Mouse (Mus musculus): ENCODE results near the gene Cd82. TPM values are rescaled to one million over a fixed set of nuclear protein-coding genes. Genes with fewer than 3 reads are reported as not detected.

Cd82 gene
- 6.2 and 6.3 TPM in 2 replicates for polyA plus RNA-seq (2014; fragmentation: Nextera tagmentation; extraction: Ambion mirVana)

DNA sequence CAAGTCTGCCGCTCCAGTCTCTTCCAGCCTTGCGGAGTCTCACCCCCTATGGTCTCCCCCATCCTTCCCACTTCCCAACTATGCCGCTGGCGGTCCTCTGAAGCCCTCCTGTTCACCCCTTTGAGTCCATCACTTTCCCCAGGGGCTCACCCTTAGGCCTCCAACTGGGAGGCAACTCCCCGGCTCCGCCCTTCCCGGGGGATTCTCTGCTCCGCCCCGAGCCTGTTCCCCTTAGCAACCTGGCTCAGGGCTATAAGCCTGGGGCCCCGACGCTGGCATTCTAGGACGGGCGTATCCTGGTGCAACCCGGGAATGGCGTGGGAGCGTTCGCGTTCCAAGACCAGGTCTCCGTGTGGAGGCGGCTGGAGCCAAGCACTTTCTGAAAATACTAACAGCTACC lies at the start of gene Cd82:
Cd82 (minus strand) TSS at position 381 of the 400 bp plus-strand sequence.
- Histone ChIP-seq H3K27ac (ENCODE audit: low read depth, low read length) (0 out of 2 replicates have a peak within 1 kb of the TSS, but pooled peaks have one; percentile 18), H3K9ac (ENCODE audit: low read depth, low read length) (peak within 1 kb of the TSS; percentile 21; the same call in 1 of the 2 replicates), H3K27me3 (ENCODE audit: control insufficient read depth, insufficient read depth, low read length) (peaks cover 10% of the 10 kb centered on the region), H3K36me3 (ENCODE audit: control insufficient read depth, insufficient read depth, low read length) (no peaks in the 10 kb centered on the region), H3K4me2 (replicated peaks; ENCODE audit: low read depth, low read length) (peak within 1 kb of the TSS; percentile 65), H3K4me3 (ENCODE audit: low read depth, low read length) (peak within 1 kb of the TSS; percentile 33), H3K4me1 (replicated peaks; ENCODE audit: control insufficient read depth, insufficient read depth, low read length) (peaks cover 3% of the 10 kb centered on the region; the same call in 1 of the 2 replicates), H3K9me3 (ENCODE audit: control insufficient read depth, low read length) (no peaks in the 10 kb centered on the region)
- ATAC-seq (ENCODE audit: low FRiP score) (peak; percentile 84), DNase-seq (ENCODE audit: low spot score) (peak; percentile 61)
- WGBS: under 1% methylated on average over 20 of the region's 20 CpGs

DNA sequence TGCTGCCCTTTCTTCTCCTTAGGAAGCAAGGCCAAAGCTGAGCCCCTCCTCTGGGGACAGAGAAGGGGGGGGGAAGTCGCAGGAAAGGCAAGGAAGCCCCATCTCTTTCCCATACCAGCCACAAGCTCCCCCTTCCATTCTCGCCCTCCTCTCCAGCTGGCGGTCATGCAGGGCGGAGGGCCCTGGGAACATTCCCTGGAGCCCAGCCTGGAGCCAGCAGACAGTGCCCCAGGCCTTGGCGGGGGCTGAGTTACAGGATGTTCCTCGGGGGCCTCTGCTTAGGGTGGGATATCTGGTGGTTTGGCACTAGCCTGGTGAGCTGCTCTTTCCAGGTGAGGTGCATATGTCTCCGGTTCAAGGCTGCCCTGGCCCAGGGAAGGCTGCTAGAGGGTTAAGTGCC lies 49.2 kb upstream of the Cd82 start:
- H3K4me2 ChIP-seq (replicated peaks; ENCODE audit: low read depth, low read length): no peak overlapping the region
- DNase-seq (ENCODE audit: low spot score) (no peak), ATAC-seq (ENCODE audit: low FRiP score) (no peak)
- no peaks in the 10 kb centered on the region for H3K36me3 ChIP-seq (ENCODE audit: control insufficient read depth, insufficient read depth, low read length)
- H3K9me3 ChIP-seq (ENCODE audit: control insufficient read depth, low read length): no peaks in the 10 kb centered on the region
- no peak overlapping the region for H3K27ac ChIP-seq (ENCODE audit: low read depth, low read length)
- H3K27me3 ChIP-seq (ENCODE audit: control insufficient read depth, insufficient read depth, low read length): no peaks in the 10 kb centered on the region
- no peaks in the 10 kb centered on the region for H3K4me1 ChIP-seq (replicated peaks; ENCODE audit: control insufficient read depth, insufficient read depth, low read length)
- no peak overlapping the region for H3K9ac ChIP-seq (ENCODE audit: low read depth, low read length)
- H3K4me3 ChIP-seq (ENCODE audit: low read depth, low read length): no peak overlapping the region
- WGBS: 72% methylated on average over 7 of the region's 7 CpGs

DNA sequence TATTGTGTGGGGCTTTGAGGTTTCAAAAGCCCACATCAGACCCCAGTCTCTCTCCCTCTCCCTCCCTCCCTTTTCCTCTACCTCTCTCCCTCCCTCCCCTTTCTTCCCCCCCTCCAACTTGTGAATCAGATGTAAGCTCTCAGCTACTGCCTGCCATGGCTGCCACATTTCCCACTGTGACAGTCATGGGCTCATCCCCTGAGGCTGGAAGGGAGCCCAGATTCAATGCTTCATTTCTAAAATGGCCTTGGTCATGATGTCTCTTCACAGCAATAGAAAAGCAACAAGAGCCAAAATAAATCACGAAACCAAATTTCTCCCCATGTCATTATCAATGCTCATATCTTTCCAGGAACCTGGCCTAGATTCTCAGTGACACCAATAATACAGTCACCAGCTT lies 47.9 kb upstream of the Cd82 start:
- DNase-seq (ENCODE audit: low spot score) (no peak), ATAC-seq (ENCODE audit: low FRiP score) (no peak)
- H3K4me3 ChIP-seq (ENCODE audit: low read depth, low read length): no peak overlapping the region
- no peaks in the 10 kb centered on the region for H3K27me3 ChIP-seq (ENCODE audit: control insufficient read depth, insufficient read depth, low read length)
- H3K9me3 ChIP-seq (ENCODE audit: control insufficient read depth, low read length): no peaks in the 10 kb centered on the region
- no peak overlapping the region for H3K27ac ChIP-seq (ENCODE audit: low read depth, low read length)
- H3K9ac ChIP-seq (ENCODE audit: low read depth, low read length): no peak overlapping the region
- no peaks in the 10 kb centered on the region for H3K36me3 ChIP-seq (ENCODE audit: control insufficient read depth, insufficient read depth, low read length)
- no peaks in the 10 kb centered on the region for H3K4me1 ChIP-seq (replicated peaks; ENCODE audit: control insufficient read depth, insufficient read depth, low read length)
- WGBS: 97% methylated on average over 1 of the region's 1 CpGs
- H3K4me2 ChIP-seq (replicated peaks; ENCODE audit: low read depth, low read length): no peak overlapping the region

DNA sequence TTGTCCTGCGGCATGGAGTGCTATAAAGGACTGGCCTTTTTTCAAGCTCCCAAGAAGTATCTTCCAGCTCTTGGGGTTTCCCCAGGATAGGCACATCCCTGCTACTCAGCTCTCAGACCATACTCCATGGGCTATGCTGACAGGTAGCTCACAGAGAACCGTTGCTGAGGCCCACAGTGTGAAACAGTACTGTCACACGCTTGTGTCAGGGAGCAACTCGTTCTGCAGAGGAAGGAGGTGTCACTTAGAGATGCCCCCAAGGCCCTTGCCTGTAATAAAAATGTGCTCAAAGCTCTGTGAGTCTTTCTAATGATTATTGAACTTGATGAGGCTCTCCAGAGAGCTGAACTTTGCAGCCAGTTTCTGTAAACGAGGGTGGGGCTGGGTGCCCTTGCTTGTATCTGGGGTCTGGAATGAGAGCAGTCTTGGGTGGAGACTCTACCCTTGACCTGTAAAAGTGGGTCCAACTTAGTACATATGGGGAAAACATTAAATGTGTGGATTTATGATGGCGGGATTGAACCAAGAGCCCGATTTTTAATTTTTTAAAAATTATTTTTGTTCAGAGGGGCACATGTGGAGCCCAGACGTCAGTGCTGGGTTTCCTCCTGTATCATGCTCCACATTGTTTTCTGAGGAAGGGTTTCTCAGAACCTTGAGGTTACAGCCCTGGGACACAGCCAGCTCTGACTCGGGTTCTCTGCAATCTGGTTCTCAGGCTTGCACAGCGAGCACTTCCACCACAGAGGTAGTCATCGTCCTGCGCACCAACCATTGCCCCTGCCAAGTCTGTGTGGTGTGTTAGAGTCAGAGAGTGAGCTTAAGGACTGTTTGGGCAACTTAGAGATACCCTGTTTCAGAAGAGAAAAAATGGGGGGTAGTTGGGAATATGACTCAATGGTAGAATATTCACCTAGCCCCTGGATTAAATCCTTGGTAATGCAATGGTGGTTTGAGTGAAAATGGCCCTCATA lies 47.1 kb upstream of the Cd82 start:
- Histone ChIP-seq H3K27me3 (ENCODE audit: control insufficient read depth, insufficient read depth, low read length) (no peaks in the 10 kb centered on the region), H3K4me2 (replicated peaks; ENCODE audit: low read depth, low read length) (no peak overlapping the region), H3K9ac (ENCODE audit: low read depth, low read length) (no peak overlapping the region), H3K27ac (ENCODE audit: low read depth, low read length) (no peak overlapping the region), H3K4me1 (replicated peaks; ENCODE audit: control insufficient read depth, insufficient read depth, low read length) (no peaks in the 10 kb centered on the region), H3K36me3 (ENCODE audit: control insufficient read depth, insufficient read depth, low read length) (no peaks in the 10 kb centered on the region), H3K4me3 (ENCODE audit: low read depth, low read length) (no peak overlapping the region), H3K9me3 (ENCODE audit: control insufficient read depth, low read length) (no peaks in the 10 kb centered on the region)
- 85% methylated on average over 12 of the region's 12 CpGs for WGBS
- no peak for ATAC-seq (ENCODE audit: low FRiP score)
- DNase-seq (ENCODE audit: low spot score): no peak

DNA sequence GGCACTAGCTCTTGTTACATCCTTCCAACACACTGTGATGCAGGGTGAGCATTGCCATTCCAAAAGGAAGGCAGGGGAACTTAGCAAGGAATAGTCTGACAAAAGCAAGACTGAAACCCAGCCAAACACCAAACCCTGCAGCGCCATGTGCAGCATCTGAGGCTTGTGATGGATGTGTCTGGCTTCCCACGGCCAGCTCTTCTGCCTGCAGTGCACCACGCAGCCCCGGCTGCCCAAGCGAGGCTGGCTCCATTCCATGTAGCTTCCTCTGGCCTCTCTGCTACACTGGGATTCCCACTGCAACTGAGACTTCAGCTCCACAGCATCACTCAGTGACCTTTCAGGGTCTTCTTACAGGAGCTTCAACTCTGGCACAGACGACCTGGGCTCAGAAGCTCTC lies 42.2 kb upstream of the Cd82 start:
- Histone ChIP-seq H3K4me3 (ENCODE audit: low read depth, low read length) (no peak overlapping the region), H3K9ac (ENCODE audit: low read depth, low read length) (no peak overlapping the region), H3K4me1 (replicated peaks; ENCODE audit: control insufficient read depth, insufficient read depth, low read length) (no peaks in the 10 kb centered on the region), H3K27me3 (ENCODE audit: control insufficient read depth, insufficient read depth, low read length) (no peaks in the 10 kb centered on the region), H3K36me3 (ENCODE audit: control insufficient read depth, insufficient read depth, low read length) (no peaks in the 10 kb centered on the region), H3K9me3 (ENCODE audit: control insufficient read depth, low read length) (no peaks in the 10 kb centered on the region), H3K4me2 (replicated peaks; ENCODE audit: low read depth, low read length) (no peak overlapping the region), H3K27ac (ENCODE audit: low read depth, low read length) (no peak overlapping the region)
- WGBS: 84% methylated on average over 6 of the region's 6 CpGs
- DNase-seq (ENCODE audit: low spot score) (no peak), ATAC-seq (ENCODE audit: low FRiP score) (no peak)

DNA sequence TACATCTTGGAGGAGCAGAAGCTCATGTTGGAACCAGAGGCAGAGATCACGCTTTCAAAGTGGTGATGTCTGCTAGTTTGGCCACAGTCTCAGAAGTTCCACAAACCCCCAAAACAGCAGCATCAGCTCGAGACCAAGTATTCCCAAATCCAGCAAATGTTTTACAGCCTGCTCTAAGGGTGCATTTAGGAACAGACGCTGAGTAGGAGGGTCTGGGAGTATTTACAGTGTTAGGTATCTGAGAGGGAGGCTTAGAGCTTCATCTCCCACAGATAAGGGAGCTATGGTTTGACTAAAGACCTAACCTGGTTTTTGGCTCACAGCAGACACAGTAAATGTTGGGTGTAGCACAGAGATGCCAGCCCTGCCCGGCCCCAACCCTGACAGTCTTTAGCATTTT lies 40.4 kb upstream of the Cd82 start:
- H3K4me3 ChIP-seq (ENCODE audit: low read depth, low read length): no peak overlapping the region
- H3K27ac ChIP-seq (ENCODE audit: low read depth, low read length): no peak overlapping the region
- no peaks in the 10 kb centered on the region for H3K27me3 ChIP-seq (ENCODE audit: control insufficient read depth, insufficient read depth, low read length)
- H3K36me3 ChIP-seq (ENCODE audit: control insufficient read depth, insufficient read depth, low read length): no peaks in the 10 kb centered on the region
- 88% methylated on average over 4 of the region's 4 CpGs for WGBS
- ATAC-seq (ENCODE audit: low FRiP score): no peak
- no peak overlapping the region for H3K4me2 ChIP-seq (replicated peaks; ENCODE audit: low read depth, low read length)
- no peak for DNase-seq (ENCODE audit: low spot score)
- H3K9me3 ChIP-seq (ENCODE audit: control insufficient read depth, low read length): no peaks in the 10 kb centered on the region
- H3K4me1 ChIP-seq (replicated peaks; ENCODE audit: control insufficient read depth, insufficient read depth, low read length): no peaks in the 10 kb centered on the region
- no peak overlapping the region for H3K9ac ChIP-seq (ENCODE audit: low read depth, low read length)

DNA sequence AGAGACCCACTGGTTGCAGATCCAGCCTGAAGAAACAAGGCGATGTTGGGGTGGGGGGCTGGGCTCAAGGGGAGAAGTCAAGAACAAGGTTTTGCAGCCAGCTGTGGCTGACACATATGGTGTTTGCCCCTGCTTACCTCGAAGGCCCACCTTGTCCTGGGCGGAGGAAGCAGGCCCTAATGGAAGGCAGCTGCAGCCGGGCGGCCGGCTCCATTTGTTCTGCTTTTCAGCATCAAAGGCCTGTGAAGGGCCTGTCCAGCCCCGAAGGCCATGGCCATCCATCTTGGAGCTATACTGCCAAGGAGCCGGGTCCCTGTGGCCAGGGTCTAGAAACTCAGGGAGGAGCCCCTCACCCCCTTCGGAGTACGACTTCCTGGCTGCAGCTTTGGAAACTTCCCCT lies 38.4 kb upstream of the Cd82 start:
- Histone ChIP-seq H3K4me3 (ENCODE audit: low read depth, low read length) (no peak overlapping the region), H3K9ac (ENCODE audit: low read depth, low read length) (no peak overlapping the region), H3K4me2 (replicated peaks; ENCODE audit: low read depth, low read length) (no peak overlapping the region), H3K27ac (ENCODE audit: low read depth, low read length) (no peak overlapping the region), H3K27me3 (ENCODE audit: control insufficient read depth, insufficient read depth, low read length) (no peaks in the 10 kb centered on the region), H3K9me3 (ENCODE audit: control insufficient read depth, low read length) (no peaks in the 10 kb centered on the region), H3K4me1 (replicated peaks; ENCODE audit: control insufficient read depth, insufficient read depth, low read length) (no peaks in the 10 kb centered on the region), H3K36me3 (ENCODE audit: control insufficient read depth, insufficient read depth, low read length) (no peaks in the 10 kb centered on the region)
- ATAC-seq (ENCODE audit: low FRiP score) (no peak), DNase-seq (ENCODE audit: low spot score) (no peak)
- 59% methylated on average over 10 of the region's 10 CpGs for WGBS

DNA sequence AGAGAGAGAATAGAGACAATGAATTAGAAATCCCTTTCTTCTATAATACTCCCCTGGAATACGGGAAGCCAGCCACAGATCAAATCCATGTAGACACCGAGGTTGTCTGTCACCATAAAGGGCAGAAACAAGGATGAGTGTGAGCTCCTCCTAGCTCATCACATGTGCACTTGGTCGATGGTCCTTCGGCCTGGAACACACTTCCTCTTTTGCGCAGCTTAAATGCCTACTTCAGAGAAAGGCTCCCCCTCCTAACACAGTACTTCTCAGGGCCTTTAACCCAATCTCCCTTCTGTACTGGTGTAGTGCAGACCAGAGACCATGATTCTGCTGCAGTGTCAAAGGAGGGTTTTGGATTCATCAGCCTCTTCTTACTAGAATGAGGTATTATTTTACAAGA lies 34.3 kb upstream of the Cd82 start:
- 92% methylated on average over 5 of the region's 5 CpGs for WGBS
- H3K36me3 ChIP-seq (ENCODE audit: control insufficient read depth, insufficient read depth, low read length): no peaks in the 10 kb centered on the region
- no peak overlapping the region for H3K27ac ChIP-seq (ENCODE audit: low read depth, low read length)
- no peak overlapping the region for H3K9ac ChIP-seq (ENCODE audit: low read depth, low read length)
- H3K27me3 ChIP-seq (ENCODE audit: control insufficient read depth, insufficient read depth, low read length): no peaks in the 10 kb centered on the region
- DNase-seq (ENCODE audit: low spot score) (no peak), ATAC-seq (ENCODE audit: low FRiP score) (no peak)
- no peak overlapping the region for H3K4me2 ChIP-seq (replicated peaks; ENCODE audit: low read depth, low read length)
- H3K4me1 ChIP-seq (replicated peaks; ENCODE audit: control insufficient read depth, insufficient read depth, low read length): no peaks in the 10 kb centered on the region
- H3K4me3 ChIP-seq (ENCODE audit: low read depth, low read length): no peak overlapping the region
- H3K9me3 ChIP-seq (ENCODE audit: control insufficient read depth, low read length): no peaks in the 10 kb centered on the region

DNA sequence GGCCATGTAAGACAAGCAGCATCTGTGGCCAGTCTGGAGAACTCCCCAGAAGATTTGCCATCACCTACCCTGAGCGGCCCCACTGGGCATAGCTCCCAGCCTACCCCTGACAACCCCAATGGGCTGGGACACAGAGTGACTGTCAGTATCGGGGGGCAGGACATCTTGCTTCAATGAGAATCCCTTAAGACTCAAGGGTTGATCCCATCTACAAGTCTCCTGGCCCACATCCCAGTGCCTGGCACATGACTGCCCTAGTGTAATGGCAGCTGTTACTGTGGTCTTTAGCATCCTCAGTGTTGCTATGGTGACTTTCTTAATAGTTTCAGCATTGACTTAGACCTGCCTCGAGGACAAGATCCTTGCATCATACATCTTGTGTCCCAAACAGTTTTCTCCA lies 32.2 kb upstream of the Cd82 start:
- Histone ChIP-seq H3K27ac (ENCODE audit: low read depth, low read length) (no peak overlapping the region), H3K9ac (ENCODE audit: low read depth, low read length) (no peak overlapping the region), H3K4me3 (ENCODE audit: low read depth, low read length) (no peak overlapping the region), H3K4me2 (replicated peaks; ENCODE audit: low read depth, low read length) (no peak overlapping the region), H3K27me3 (ENCODE audit: control insufficient read depth, insufficient read depth, low read length) (no peaks in the 10 kb centered on the region), H3K36me3 (ENCODE audit: control insufficient read depth, insufficient read depth, low read length) (no peaks in the 10 kb centered on the region), H3K4me1 (replicated peaks; ENCODE audit: control insufficient read depth, insufficient read depth, low read length) (no peaks in the 10 kb centered on the region), H3K9me3 (ENCODE audit: control insufficient read depth, low read length) (no peaks in the 10 kb centered on the region)
- 92% methylated on average over 3 of the region's 3 CpGs for WGBS
- DNase-seq (ENCODE audit: low spot score) (no peak), ATAC-seq (ENCODE audit: low FRiP score) (no peak)
